Mouse (Mus musculus) E14TG2a.4 (cell line): ENCODE measurements around the gene Sbf2.

ENCODE experiments used
- CTCF ChIP-seq: conservative IDR thresholded peaks from 2 replicates; pipeline ENCODE4 v1.5.1; 2014; ENCODE audit warnings: low read length
- NANOG ChIP-seq: IDR thresholded peaks from 2 replicates; pipeline ENCODE4 v1.6.1; 2014; ENCODE audit warnings: borderline replicate concordance, low read length, mixed read lengths
- POU5F1 ChIP-seq: IDR thresholded peaks from 2 replicates; pipeline ENCODE4 v1.6.1; 2014; ENCODE audit warnings: low read length, borderline replicate concordance

- TF ChIP-seq CTCF, result no peak
- no peak for TF ChIP-seq POU5F1
- TF ChIP-seq NANOG, result no peak
Measured at GRCm38 (mm10) chr7:110539266-110539665, 75.5 kb downstream of the Sbf2 start.
